Mouse (Mus musculus): ENCODE data around the gene Btbd17.

Btbd17 gene

GRCm38 (mm10) chr11:114795848-114796322 lies at the start of gene Btbd17:
Btbd17 (minus strand) TSS chr11:114795945.
- no peak for DNase-seq (ENCODE audit: low read depth, low spot score)

- no peak for DNase-seq (ENCODE audit: low read depth, low spot score)
These were observed 48.9 kb upstream of the Btbd17 start for GRCm38 (mm10) chr11:114844464-114845220.

GRCm38 (mm10) chr11:114843818-114844463 lies 48.2 kb upstream of the Btbd17 start:
- no peak for DNase-seq (ENCODE audit: low read depth, low spot score)

- no peak for DNase-seq (ENCODE audit: low read depth, low spot score)
These were observed 37.4 kb upstream of the Btbd17 start for GRCm38 (mm10) chr11:114833166-114833565.

GRCm38 (mm10) chr11:114830433-114830773 lies 34.7 kb upstream of the Btbd17 start:
- DNase-seq (ENCODE audit: low read depth, low spot score): no peak

GRCm38 (mm10) chr11:114829499-114830432 lies 34.0 kb upstream of the Btbd17 start:
- peak; percentile 80 for DNase-seq (ENCODE audit: low read depth, low spot score)

GRCm38 (mm10) chr11:114826686-114827085 lies 30.9 kb upstream of the Btbd17 start:
- no peak for DNase-seq (ENCODE audit: low read depth, low spot score)

- no peak for DNase-seq (ENCODE audit: low read depth, low spot score)
These were observed 27.5 kb upstream of the Btbd17 start for GRCm38 (mm10) chr11:114823199-114823725.

GRCm38 (mm10) chr11:114822727-114823126 lies 27.0 kb upstream of the Btbd17 start:
- DNase-seq (ENCODE audit: low read depth, low spot score): no peak

- no peak for DNase-seq (ENCODE audit: low read depth, low spot score)
These were observed 25.6 kb upstream of the Btbd17 start for GRCm38 (mm10) chr11:114821325-114821724.

- DNase-seq (ENCODE audit: low read depth, low spot score): no peak
These were observed 24.7 kb upstream of the Btbd17 start for GRCm38 (mm10) chr11:114820444-114820843.

GRCm38 (mm10) chr11:114819110-114819509 lies 23.4 kb upstream of the Btbd17 start:
- DNase-seq (ENCODE audit: low read depth, low spot score): no peak

GRCm38 (mm10) chr11:114818185-114818584 lies 22.4 kb upstream of the Btbd17 start:
- no peak for DNase-seq (ENCODE audit: low read depth, low spot score)

- no peak for DNase-seq (ENCODE audit: low read depth, low spot score)
These were observed 21.2 kb upstream of the Btbd17 start for GRCm38 (mm10) chr11:114816934-114817333.

- DNase-seq (ENCODE audit: low read depth, low spot score): no peak
These were observed 19.3 kb upstream of the Btbd17 start for GRCm38 (mm10) chr11:114814873-114815592.

GRCm38 (mm10) chr11:114812731-114813240 lies 17.0 kb upstream of the Btbd17 start:
- DNase-seq (ENCODE audit: low read depth, low spot score): no peak

GRCm38 (mm10) chr11:114810344-114810743 lies 14.6 kb upstream of the Btbd17 start:
- DNase-seq (ENCODE audit: low read depth, low spot score): no peak

GRCm38 (mm10) chr11:114809371-114809770 lies 13.6 kb upstream of the Btbd17 start:
- no peak for DNase-seq (ENCODE audit: low read depth, low spot score)

GRCm38 (mm10) chr11:114807686-114808427 lies 12.1 kb upstream of the Btbd17 start:
- no peak for DNase-seq (ENCODE audit: low read depth, low spot score)

GRCm38 (mm10) chr11:114807025-114807424 lies 11.3 kb upstream of the Btbd17 start:
- DNase-seq (ENCODE audit: low read depth, low spot score): no peak
